Mouse (Mus musculus) v-Abl transformed pro-B cells (cell line): ENCODE data around the gene Cbx4.

Source experiments
- in situ Hi-C, 2 experiments: fragments of 400-800 bp; cut with MboI; formaldehyde crosslinking; loops; one replicate each; pipeline ENCODE4 v1.15.1; 2025; ENCODE audit not compliant: unreplicated experiment in 2 of 2

Gene Cbx4

DNA sequence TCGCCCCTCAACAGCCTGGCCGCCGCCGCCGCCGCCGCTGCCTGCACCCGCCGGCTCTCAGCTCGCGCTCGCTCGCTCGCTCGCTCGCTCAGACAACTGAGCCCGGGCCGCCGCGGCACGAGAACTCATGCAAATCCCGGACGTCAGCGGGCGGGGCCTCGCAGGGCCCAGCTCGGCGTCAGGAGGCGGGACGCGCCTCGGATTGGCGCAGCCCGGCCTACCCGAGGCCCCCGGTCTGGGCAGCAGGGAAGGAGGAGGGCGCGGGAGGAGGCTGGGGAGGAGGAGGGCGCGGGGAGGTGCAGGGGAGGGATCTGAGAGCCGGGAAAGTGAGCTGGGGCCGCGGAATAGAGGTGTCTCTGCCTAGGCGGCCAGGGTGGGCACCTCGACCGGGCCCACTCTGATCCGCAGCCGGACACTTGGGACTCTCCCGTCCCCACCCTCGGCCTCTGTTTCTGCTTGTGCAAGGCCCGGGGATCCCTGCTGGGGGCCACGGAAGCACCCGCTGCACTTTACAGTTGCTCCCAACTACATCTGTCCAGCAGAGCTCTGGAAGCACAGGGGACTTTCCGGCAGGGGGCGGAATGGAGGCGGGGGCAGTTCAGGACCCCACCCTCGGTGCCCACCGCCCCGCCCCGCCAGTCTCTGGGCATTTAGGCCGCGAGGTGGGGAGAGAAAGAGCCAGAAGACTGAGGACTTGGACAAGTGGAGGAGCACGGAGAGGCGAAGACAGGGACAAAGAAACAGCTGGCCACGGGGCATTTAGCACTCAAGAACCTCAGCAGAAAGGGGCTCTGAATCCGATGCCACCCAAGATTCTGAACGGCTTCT is at the start of gene Cbx4:
Cbx4 (minus strand) TSS at position 78 of the 828 bp plus-strand sequence.
- in situ Hi-C loops, result no loop called here

DNA sequence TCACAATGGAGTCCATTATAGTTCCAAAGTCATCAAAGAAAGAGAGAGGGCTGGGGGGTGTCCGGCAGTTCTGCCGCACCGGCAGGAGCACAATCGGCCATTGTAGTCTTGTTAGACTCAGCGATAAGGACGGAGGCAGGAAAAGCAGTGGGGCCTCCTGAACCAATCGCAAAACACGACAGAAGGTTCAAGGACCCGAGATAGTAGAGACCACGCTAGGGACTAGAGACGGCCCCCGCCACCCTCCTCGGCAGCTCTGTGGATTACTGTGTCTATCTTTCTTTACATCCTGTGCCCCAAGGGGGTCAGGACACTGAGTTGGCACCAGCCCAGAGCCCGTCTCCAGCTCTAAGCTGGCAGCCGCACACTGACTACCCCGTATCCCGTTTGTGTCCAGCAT is 48.6 kb upstream of the Cbx4 start:
- in situ Hi-C loops, result no loop called here

DNA sequence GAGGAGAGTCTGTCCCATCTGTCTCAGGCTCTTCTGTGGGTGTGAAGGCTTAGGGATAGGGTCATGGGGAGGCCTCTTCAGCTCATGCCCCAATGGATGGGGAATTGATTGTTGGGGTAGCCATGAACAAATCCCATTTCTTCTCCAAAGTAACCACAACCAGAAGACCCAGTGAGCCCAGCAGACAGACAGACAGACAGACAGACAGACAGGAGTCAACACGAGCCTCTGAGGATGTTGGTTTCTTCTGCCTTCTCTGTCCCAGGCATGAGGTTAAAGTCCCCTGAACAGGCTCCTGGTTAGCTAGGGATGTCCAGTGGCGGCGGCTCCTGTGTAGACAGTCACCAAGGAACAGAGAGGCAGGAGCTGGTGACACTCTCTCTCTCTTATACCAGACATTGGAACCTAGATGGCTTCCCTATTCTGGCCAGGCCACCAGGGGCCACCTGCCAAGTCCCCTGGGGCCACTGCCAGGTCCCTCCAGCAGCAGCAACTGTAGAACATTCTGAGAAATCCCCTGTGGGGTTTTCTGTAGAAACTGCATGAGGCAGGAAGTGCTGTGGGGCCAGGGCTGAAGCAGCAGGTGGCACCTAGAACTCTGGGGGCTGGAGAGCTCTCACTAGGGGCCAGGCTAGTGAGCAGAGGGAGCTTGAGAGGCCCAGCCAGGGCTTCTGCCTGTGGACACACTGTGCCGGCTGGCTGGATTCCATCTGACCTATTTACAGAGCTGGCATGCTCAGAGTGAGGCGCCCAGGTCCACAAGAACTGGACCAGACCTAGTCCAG is 47.6 kb upstream of the Cbx4 start:
- in situ Hi-C loops, result no loop called here

DNA sequence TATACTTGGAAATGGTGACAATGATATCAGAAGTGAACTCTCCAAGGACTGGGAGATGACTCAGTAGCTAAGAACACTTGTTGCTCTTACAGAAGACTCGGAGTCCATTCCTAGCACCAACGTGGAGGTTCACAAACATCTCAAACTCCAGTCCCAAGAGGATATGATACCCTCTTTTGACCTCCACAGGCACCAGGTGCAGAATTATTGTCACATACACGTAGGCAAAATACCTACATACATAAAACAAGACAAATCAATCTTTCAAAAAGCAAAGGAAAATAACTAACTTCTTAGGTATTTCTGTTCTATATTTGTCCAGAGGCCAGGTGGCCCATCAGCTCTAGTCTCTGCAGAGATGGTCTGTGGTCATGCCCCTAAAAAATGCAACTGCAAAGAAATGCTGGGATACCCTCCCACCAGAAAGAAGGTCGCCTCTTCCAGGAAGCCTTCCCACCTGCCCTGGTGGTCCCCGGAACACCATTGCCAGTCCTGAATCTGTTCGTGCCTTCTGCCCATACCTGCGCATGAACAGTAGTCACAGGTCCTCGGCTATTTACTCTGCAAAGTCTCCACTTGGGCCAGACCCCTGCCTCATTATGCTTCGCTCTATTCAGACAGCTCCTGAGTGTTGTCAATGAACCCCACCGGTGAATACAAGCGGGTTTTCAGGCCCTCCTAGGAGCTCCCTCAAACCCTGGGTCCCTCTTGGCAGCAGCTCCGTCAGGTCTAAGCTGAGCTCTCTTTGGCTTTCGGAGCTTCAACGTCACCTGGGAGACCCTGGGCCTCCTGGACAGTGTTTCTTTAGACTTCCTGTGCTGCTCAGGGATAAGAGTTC is 46.4 kb upstream of the Cbx4 start:
- in situ Hi-C loops, result no loop called here

DNA sequence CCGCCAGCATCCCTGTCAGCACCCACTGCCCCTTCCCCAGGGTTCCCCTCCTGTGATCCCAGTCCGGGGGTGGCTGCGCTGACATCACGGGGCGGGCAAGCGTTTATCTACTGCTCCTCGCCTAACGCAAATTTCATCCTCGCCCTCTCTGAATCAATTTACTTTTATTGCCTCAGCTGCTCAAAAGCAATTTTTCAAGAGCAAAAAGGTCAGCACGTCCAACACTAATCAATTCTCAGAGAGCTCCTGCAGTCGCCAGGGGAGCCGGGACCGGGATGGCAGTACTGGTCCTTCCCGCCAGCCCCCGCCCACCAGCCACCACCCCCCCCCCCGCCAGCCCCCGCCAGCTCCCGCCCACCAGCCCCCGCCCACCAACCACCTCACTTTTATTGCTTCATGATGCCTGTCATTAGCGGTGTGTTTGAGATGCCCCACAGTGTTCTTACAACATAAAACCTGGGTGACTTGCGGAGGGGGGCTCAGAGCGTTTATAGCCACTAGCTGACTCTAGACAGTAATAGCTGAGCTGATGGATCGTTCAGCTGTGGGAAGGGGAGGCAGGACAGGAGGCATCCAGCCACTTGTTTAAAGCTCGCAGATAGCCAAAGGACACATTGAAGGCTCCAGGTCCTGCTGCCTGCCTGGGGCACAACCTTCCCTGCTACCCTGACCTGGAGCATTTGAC is 44.2 kb upstream of the Cbx4 start:
- in situ Hi-C loops, result no loop called here

DNA sequence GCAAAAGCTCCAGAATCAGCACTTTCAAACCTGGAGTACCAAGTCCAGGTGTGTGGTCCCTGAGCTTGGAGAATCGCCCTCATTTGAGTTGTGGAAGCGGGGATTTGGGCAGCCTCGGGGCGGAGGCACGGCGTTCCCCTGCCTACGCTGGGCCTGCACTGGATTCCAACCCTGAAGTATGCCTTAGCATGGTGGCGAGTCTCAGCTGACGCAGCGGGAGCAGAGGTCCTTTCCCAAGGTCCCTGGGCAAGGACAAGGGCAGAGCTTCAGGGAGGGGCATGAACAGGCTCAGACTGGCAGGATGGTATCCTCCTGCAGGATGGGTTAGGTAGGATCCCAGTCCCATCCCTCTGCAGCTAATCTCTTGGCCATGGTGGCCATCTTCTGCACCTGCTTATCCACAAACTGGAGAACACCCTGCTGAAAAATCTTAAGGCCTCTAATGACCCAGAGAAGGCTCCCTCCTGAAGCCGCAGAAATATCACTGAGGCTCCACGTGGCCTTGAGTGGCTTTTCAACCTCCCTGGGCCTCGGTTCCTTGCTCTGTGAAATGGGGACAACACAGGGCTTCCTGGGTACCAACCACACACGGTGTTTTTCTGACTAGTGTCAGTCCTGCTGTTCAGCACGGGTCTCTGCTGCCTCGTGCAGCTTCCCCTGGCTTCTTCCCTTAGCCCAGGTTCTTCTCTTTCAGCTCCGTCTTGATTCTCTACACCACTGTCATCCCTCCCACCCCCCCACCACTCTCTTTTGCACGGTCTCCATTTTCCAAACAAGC is 43.4 kb upstream of the Cbx4 start:
- in situ Hi-C loops, result loop anchor here (5.0 kb wide), 5 partner anchors 37 to 87 kb away; partner anchors contain the start of gene Cbx8 (in 1 of the 2)

DNA sequence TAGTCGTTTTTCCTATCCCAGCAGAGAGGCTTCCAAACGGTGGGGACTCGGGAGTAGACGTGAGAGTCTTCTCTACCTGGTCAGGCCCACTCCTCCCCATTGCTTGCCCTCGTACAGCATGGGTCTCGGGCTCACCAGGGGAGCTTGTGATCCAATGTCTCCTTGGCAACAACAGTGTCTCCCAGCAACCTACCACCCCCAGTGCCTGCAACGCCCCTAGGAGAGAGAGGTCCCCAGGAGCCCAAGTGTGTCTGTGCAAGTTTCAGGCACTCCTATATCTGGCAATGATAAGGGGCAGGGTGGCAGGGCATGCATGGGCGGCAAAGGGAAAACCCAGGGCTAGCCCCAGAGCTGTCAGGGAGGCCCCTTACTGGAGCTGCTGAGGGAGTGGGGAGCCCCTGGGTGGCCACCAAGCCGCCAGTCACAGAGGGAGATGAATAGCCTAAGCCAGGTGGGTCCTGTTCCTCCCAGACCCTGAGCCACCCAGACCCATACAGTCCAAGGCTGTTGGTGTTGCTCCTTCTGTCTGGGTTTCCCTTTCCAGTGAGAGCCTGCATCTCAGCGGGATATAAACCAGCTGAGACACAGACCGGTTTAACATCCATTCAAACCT is 42.8 kb upstream of the Cbx4 start:
- in situ Hi-C loops, result loop anchor here (5.0 kb wide), 5 partner anchors 36 to 86 kb away; partner anchors contain the start of gene Cbx8 (in 1 of the 2)

DNA sequence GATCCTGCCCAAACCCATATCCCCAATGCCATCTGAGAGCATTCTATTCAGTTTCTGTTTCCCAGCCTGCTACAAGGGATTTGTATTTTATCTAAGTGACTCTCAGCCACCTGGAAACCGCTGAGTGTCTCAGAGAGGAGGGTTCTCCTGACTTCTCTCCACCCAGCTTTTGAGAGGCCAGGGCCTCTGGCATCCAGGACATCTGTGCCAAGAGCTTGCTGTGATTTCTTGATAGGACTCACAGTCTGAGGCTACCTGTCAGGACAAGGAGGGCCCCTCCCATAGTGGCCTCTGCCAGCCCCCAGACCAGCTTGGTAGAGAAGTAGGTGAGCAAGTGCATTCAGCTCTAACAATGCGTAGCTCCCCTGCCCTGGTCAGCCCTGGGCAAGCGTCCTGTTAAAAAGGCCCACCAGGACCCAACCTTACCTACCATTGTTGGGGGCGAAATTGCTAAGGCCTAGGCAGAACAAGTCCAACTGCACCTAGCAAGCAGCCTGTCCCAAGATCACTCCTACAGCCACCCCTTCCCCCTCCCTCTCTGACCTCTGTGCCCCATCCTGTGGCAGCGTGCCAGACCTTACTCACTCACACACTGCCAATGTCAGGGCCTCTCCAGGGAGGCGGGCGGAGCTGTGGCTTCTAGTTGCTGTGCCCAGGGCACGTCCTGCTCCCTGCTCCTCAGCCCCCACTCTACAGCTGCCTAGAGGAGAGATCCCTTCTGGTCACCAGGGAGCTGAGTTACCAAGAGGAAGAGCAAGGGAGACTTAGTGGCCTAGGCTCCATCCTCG is 41.9 kb upstream of the Cbx4 start:
- in situ Hi-C loops, result loop anchor here (5.0 kb wide), 5 partner anchors 36 to 86 kb away; partner anchors contain the start of gene Cbx8 (in 1 of the 2)

DNA sequence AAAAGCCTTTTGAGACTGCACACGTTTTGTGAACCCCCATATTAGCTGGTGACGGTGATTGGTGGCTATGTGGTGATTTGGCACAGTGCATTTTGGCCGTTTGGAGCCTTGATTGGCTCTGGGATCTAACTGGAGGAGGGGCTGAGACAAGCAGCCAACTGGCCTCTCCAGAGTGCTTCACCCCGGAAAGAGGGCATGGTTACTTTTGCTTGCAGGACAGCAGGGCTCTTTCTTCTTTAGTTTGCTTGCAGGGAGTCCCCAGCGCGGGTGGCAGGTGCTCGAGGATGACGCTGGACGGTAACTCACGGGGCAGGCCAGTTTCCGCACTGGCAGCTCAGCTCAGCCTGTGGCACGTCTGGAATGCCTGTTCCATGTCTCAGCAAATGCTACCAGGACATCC is 41.1 kb upstream of the Cbx4 start:
- in situ Hi-C loops, result loop anchor here (5.0 kb wide), 5 partner anchors 35 to 85 kb away; partner anchors contain the start of gene Cbx8 (in 1 of the 2)

DNA sequence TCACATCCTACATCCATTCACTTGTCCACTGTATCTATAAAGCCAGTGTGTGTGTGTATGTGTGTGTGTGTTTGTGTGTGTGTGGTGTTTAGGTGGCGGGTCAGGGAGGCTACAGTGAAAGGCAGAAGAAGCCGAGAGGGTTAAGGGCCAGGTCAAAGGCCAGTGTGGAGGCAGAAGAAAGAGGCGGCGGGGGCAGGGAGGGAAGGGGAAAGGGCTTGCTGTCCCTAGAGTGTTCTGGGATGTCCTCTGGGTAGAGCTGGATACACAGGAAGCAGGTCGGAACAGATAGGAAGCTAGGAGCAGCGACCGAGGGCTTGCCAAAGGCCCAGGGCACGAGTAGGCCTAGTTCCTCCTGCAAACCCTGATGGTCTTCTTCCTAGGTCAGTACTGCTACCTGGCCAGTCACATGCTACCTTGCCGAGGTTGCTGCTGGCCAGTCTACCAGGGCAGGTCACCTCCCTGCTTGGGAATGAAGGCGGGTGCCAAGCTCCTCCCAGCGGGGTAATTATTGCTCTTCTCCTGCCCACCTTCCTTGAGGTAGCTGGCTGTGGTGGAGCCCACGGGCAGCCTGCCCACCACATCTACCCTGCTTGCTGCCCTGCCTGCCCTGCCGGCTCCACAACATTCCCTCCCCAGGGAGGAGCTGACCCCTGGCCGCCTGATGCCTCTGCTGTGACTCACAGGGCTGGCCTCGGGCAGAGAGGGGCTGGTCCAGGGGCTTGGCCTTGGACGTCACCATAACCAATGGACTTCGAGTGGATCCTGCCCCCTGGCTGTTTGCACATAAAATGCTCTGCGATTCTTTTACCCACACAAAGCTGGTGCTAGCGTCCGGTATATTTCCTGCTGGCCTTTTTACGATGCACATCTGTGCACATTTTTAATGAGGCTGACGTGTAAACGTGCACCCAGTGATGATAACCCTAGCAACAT is 40.2 kb upstream of the Cbx4 start:
- in situ Hi-C loops, result loop anchor here (5.0 kb wide), 5 partner anchors 34 to 84 kb away; partner anchors contain the start of gene Cbx8 (in 1 of the 2)

DNA sequence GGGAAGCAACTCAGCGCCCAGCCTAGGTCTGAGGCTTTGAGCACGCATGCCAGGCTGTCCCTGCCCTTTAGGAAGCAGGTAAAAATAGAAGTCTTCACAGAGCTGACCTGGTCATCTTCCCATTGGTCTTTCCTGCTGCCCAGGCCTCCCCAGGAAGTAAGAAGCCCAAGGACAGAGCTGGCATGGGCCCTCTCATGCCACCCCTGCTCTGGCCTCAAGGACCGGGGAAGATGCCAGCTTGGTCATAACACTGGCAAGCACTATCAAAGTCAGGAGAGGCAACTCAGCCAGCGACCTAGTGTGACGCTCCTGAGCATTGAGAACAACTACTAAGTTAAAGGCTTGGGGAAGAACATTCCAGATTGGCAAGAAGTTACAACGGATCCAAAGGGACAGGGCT is 38.5 kb upstream of the Cbx4 start:
- in situ Hi-C loops, result no loop called here

DNA sequence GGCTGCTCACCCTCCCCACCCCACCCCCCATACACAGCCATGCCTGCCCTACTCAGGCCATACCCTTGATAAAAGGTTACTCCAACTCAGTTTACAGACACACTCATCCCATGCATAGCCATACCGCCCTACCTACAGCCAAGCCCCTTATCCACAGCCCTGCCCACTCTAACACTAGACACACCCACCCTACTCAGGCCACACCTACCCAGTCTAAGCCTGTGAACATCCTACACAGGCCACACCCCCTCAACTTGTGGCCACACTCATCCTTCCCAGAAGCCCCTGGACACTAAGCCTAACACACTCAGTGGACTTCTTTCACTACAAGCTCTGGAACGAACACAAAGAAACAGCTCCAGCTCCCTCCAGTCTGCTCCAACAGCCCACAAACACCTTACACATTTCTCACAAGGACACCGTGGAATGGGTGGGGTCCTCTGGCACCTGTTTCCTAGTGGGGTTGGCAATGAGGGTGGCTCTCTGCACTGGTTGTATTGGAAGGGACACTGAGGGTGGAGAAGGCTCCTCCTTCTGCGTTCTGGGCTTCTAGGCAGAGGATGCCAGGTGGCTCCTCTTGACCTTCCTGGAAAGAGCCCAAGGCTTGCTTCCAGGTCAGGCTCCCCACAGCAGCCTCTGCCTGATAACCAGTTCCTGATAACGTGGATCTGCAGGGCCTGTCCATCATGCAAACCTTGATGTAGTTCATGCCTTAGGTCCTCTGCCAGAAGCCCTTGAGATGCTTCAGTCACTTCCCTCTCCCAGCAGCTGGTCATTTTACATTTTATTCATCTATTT is 37.7 kb upstream of the Cbx4 start:
- in situ Hi-C loops, result no loop called here

DNA sequence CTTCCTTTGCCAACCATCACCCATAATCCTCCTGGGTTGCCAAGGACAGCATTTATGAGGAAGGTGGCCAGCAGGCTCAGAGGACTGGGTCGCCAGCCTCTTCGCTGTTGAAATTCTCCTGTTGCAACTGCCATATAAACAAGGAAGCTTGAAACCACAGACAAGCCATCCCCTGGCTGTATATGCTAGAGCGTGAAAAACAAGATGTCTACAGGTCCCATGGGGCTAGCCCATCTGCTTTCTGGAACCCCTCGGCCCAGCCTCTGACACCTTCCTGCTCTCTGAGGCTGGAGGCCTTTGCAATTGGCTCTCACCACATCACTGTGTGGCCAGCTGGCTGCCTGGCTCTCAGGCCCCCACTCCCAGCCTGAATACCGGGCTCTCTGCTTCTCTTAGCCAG is 36.4 kb upstream of the Cbx4 start:
- in situ Hi-C loops, result no loop called here

DNA sequence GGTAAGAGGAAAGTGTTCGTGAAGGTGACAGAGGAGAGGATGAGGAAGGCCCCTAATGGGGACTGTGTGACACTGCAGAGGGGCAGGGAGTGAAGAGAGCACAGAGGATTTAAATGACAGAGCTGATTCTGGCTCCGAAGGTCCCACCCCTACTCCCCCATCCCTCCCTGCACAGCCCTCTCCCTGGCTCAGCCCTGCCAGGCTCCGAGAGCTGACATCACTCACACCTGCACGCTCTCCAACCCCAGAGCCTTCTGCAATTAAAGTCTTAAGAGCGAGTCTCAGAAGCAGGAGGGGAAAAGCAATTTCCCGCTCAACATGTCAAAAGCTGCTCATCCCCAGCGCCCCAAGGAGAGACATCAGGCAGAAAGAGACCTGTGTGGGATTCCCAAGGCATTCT is 32.9 kb upstream of the Cbx4 start:
- in situ Hi-C loops, result no loop called here

DNA sequence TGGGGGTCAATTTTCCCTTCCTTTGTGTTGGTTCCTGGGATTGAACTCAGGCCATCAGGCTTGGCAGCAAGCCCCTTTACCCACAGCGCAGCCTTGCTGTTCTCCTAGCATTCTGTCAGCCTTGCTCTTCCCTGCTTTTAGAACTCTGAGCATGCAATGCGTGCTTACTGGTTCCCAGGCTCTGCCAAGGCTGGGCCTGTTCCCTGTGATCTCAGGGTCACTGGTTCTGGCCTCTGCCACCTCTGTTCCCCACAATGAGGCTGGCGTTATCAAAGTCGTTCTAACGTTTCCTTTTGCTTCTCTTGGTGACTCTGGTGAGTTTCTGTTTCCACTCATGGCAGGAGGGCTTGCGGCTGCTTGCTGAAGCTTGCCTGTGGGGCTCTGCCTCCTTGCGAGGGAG is 31.9 kb upstream of the Cbx4 start:
- in situ Hi-C loops, result no loop called here

DNA sequence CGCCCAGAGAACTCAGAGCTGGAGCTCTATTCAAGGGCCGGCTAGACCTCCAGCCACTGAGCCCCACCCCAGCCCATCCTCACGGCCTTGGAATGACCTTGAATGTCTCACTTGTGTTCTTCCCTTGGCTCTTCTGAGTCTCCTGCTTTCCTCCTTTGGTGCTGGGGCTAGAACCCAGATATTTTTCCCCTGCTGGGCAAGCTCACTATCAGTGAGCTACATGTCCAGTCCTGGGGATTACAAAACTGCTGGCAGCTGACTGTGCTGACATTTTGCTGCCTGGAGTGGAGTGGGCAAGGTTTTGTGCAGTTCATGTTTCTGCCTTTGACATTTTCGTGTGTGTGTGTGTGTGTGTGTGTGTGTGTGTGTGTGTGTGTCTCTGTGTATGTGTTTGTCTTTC is 31.0 kb upstream of the Cbx4 start:
- in situ Hi-C loops, result no loop called here
